Mouse (Mus musculus): Measurements from ENCODE around the gene Tcp10c. TPM values are rescaled to one million over a fixed set of nuclear protein-coding genes. Genes with fewer than 3 reads are reported as not detected.
"Not testable (repeated sequence)": the region's sequence is repeated elsewhere in the genome, so short reads cannot be mapped to it uniquely, and the experiment has no call there.

Tcp10c gene
- not detected for total RNA-seq (2021)

DNA sequence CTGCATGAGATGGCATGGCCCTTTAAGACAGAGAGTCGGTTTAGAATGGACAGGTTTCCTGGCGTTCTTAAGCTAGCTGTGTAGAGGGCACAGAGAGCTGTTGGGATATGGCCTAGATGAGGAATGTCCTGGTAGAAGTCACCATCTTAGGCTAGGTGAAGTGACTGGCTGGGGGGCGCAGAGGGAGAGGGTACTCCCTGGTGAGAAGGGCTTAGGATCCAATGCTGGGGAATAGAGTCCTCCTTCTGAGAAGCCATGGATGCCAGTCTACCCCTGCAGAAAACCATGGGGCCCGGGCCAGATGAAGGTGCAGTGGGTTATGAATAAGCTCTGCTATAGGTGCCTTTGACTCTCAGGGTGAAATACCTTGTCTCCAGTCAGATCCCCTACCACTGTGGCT, at the start of gene Tcp10c:
Gene Tcp10c, plus strand, starts transcription at position 52 of the 400 bp plus-strand sequence.
- intact Hi-C loops (cut with DNase I); DNase-seq (ENCODE audit: low spot score in 2 of 2): not testable (repeated sequence)

DNA sequence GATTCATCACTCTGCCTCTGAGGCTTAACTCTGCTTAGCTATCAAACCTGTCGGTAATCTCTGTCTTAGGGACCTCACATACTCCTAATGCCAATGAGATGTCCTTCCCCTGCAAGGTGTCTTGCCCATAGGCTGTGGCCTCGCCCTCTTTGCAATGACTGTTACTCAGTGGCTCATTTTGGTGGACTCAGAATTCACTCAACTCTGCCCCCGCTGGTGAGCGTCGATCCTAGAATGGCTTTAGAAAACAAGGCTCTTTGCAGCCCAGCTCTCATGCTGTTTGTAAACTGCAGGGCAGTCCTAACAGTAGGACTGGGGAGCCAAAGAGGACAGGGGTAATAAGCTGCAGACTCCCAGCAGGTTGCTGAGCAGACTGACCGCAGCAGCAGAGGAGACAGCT, 46.5 kb upstream of the Tcp10c start:
- intact Hi-C loops (cut with DNase I); DNase-seq (ENCODE audit: low spot score in 2 of 2): not testable (repeated sequence)

DNA sequence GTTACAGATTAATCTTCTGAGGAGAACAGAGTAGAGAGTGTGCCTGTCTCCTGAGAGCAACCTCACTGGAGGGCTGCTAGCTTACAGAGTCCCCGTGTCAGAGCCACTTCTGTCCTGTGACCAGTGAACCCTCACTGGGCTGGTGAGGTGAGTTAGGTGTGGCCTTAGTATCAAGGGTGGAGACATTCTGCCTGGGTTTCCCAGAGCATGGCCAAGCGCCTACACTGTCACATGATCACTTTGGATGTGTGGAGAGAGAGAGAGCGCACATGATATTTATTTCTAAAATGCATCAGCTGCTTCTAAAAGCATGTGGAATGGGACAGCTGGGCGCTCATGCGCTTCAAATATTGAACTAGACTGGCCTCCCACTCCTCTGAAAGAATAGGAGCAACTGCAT, 46.0 kb upstream of the Tcp10c start:
- intact Hi-C loops (cut with DNase I): not testable (repeated sequence)
- peak in 1 of 2 experiments; percentile 14 for DNase-seq (ENCODE audit: low spot score in 2 of 2)

DNA sequence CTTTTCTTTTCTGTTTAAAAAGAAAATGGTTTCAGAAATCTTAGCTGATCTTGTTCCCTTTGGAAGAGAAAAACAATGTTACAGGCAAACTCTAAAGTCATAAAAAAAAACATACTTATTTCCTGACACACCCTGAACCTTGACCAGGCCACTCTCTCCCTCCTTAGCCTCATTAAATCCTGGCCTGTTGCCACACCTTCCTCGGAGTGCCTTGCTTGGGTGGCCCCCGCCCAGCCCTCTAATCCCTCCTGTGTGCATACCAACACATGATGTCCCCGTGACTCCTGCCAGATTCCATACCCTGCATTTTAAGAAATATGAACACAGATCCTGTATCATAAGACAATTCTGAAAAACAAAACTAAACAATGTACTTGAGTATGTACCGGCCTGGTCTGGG, 45.6 kb upstream of the Tcp10c start:
- intact Hi-C loops (cut with DNase I); DNase-seq (ENCODE audit: low spot score in 2 of 2): not testable (repeated sequence)

DNA sequence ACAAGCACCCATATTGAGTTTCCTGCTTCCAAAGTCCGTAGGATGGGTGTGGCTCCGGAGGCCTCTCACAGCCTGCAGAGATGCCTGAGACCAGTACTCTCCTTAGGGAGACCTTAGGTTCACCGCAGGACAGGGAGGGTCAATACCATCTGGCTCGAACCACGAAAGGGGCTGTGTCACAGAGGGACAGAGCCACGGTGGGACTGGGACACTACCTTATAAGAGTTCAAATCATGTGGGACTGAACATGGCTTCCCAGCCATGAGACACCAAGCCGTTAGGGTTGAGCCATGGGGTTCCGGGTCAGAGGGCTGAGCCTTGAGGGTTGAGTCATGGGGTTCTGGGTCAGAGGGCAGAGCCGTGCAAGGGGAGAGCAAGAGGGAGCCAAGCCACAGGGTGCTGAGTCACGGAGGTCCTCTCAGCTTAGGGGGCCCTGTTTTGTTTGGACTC, 45.2 kb upstream of the Tcp10c start:
- not testable (repeated sequence) for DNase-seq (ENCODE audit: low spot score in 2 of 2)

DNA sequence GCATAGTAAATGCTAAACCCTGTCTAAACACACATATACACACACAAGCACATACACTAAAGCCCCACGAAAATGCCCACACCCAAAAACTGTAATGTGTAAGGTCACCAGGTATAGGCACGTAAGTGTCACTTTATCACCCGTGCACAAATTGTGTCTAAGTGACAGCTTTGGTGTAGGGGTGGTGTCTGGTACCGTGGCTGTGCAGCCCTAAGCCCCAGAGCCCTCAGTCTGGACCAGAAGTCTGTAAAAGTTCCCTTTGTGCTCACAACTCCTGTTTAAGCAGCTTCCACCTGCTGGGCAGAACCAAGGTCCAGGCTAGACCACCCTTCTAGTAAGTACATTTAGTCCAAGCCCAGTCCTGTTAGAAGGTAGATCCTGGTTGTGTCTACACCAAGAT, 24.4 kb upstream of the Tcp10c start:
- intact Hi-C loops (cut with DNase I); DNase-seq (ENCODE audit: low spot score in 2 of 2): not testable (repeated sequence)

More for the DNA sequence above, 45.2 kb upstream of the Tcp10c start:
- intact Hi-C loops (cut with DNase I): not testable (repeated sequence)

DNA sequence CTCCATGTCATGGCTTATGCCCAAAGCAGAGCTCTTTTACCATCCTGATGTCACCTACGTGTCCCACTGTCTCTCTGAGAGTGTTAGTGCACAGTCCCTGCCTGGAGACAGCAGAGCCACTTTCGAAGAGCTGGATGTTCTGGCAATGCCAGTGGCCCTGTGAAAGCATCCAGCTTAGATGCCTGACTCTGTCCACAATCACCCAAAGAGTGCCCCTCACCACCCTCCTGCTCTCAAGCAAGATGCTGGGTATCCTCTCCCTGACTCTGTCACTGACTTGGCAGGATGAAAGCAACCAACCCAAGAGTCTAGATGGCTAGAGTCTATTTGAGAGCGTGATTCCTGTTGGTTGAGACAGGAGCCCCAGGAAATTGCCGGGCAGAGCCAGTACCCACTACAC, 23.2 kb upstream of the Tcp10c start:
- intact Hi-C loops (cut with DNase I); DNase-seq (ENCODE audit: low spot score in 2 of 2): not testable (repeated sequence)

DNA sequence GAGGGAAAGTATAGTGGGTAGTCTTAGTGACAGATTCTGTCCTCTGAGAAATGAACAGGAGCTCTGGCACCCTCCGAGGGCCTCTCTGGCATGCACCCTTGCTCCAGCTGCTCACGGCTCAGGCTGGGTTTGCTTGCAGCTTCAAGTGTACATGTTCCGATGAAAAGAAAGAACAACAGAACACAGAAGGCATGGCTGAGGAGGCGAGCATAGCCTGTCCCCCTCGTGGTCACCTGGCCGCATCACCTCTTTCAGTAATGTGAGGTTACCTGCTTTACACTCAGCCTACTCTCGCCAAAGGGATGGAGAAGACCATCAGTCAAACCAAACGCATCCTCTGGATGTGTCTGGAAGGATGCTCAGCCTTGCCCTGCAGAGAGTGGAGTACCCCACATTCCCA, 21.9 kb upstream of the Tcp10c start:
- intact Hi-C loops (cut with DNase I); DNase-seq (ENCODE audit: low spot score in 2 of 2): not testable (repeated sequence)

DNA sequence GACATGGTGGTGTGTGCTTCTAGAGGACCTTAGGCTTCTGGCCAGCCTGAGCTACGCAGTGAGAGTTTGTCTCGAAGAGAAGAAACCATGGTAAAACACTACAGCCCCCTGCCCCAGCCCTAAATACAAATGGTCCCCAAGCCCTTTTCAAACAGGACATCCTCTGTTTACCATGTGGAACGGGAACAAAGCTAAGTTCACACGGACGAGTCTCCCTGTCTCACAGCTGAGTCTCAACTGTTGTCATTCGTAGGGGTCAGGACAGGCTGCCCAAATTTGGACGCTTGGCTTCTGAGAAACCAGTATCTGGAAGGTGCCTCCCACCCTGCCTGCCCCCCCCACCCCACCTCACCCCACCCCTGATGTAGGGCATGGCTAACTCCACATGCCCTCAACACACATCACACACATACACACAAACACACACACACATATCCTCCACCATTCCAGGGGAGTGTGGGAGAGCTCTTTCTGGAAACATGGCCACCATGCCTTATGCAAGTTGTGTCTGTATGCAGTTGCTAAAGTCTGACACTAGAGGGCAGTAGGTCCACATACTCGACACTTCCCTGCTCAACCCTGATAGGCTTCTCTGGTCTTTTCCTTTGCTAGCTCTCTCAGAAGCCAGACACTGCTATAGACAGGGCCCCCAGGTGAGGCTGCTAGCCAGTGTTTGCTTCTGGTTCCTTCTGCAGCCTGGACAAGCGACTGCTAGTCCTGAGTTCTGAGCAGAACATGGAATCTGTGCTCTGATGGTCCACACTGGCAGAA, 17.2 kb upstream of the Tcp10c start:
- peak; percentile 61 to 74 for DNase-seq (ENCODE audit: low spot score in 2 of 2)
- intact Hi-C loops (cut with DNase I): not testable (repeated sequence)

DNA sequence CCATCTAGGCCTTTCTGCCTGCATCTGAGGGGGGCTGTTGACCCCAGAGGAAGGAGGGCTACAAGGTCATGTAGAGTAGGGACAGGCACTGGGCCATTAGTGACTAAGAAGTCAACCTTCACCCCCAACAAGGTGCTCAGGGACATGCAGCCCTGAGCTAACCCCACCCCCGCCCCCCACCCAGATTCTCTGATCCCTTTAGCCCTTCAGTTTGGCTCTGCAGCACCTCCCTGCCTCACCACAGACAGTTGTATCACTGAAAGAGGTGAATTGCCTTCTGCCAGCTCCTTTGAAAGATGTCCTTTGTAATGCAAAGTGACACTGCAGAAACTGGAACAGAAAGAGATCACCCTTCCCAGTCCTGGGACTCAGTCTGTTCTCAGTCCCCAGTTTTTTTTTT, 16.4 kb upstream of the Tcp10c start:
- intact Hi-C loops (cut with DNase I); DNase-seq (ENCODE audit: low spot score in 2 of 2): not testable (repeated sequence)

DNA sequence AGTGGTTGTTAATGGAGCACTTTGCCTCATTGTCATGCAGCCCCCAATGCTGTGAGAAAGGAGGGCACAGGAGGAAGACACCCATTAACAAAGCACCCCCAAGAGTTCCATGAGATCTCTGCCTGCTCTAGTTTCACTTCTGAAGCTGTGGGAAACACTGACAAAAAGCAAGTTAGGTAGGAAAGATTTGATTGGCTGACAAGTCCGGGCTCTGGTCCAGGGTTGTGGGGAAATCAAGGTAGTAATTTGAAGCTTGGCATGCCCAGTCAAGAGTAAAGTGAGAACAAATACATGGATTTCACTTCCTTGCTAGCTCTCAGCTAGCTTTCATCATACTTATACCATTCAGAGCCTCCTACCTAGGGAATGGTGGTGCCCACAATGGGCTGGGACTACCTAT, 14.3 kb upstream of the Tcp10c start:
- intact Hi-C loops (cut with DNase I); DNase-seq (ENCODE audit: low spot score in 2 of 2): not testable (repeated sequence)

DNA sequence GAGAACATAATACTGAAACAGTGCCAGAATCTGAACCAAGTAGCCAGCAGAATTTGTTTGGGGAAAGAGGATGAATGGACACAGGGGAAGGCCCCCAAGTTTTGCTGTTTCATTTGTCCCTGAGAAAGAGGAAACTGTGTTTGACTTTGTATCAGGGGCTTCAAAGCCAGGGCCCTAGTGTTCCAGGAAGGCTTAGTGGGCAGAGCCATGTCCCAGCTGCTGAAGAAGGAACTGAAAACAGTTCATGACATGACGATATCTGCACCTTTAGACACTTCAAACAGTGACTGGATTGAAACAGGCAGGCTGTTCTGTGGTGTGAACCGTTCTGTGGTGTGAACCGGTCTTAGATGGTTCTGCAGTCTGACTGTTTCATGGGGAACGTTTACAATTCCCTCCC, 8.4 kb upstream of the Tcp10c start:
- DNase-seq (ENCODE audit: low spot score in 2 of 2); intact Hi-C loops (cut with DNase I): not testable (repeated sequence)

DNA sequence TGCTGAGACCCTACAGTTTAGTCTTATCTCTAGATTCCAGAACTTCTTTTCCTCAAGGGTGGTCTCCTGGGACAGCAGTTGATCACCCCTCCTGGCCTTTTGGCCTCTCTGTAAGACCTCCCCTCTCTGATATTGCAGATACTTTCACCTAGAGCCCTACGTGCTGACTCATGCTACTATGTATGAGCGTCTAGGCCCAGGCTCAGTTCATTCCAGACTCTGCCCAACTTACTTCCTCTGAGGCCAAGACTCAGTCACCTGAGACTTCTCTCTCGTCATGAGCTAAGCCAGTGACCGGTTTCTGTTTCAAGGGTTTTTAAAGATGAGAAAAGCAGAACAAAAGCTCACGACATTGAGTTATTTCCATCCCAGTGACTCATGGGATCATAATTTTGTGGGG, 4.8 kb upstream of the Tcp10c start:
- DNase-seq (ENCODE audit: low spot score in 2 of 2); intact Hi-C loops (cut with DNase I): not testable (repeated sequence)

DNA sequence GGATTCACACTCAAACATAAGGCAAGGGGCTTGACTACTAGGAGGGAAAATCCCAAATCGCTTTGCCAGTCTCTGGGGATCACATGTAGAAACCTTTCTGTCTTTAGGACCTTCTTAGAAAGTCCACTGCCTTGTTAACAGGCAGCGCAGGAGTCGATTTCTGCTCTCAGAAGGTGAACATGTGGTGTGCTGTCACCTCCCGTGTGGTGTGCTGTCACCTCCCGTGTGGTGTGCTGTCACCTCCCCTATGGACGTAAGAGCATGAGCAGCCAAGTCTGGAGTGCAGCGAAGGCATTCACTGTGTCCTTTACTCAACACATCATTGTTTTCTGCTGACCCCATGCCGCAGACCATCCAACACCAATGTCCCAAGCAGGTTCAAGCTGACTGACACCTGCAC, 1.1 kb upstream of the Tcp10c start:
- intact Hi-C loops (cut with DNase I); DNase-seq (ENCODE audit: low spot score in 2 of 2): not testable (repeated sequence)

DNA sequence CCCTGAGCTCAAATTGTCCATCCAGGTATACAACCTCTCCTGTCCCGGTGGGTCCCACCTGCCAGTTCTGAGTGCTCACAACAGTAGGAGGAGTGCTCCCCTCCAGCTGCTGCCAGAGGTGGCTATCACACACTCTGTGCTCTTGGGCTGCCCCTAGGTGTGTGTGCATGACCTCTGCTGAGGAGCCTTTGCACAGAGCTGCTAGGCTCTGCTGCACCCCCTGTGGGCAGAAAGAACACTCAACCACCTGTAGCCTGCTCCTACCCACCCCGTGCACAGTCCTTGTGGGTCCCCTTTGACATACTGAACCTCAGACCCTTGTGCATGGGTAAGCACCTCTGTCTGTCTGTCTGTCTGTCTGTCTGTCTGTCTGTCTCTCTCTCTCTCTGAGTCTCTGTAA, 8.1 kb downstream of the Tcp10c start:
- DNase-seq (ENCODE audit: low spot score in 2 of 2); intact Hi-C loops (cut with DNase I): not testable (repeated sequence)

DNA sequence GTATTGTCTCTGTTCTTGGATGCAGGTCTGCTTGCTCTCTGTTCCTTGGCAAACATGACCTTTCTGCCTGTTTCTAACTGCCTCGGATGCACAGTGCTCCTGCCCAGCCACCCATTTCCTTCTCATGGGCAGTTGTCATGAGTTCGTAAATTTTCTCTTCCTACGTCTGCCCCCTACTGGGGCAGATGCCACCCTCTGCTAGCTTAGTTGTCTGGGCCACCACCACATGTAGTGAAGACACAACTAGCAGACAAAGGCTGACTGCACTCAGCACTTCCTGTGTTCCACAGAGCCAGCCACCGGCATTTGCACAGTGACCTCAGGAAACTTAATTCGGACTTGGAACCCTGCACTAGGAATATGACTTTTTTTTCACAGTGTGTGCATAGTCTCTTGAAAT, 9.4 kb downstream of the Tcp10c start:
- DNase-seq (ENCODE audit: low spot score in 2 of 2); intact Hi-C loops (cut with DNase I): not testable (repeated sequence)

DNA sequence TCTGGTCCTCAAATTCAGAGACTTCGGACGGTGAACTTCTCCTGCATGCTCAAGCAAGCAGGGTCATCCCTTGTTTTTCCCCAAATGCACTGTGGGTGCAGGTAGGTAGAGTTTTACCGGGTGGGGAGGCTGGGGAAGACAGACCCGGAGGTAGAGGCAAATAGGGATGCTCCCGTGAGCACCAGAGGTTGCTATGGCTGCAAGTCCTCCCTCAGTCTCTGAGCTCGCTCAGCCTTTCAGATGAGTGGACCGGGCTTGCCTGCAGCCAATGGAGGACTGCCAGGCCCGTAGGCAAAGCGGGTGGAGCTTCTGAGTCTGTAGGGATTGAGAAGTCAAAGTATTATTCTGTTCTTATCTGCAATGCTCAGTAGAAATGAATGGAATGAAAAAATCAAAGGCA, 9.8 kb downstream of the Tcp10c start:
- DNase-seq (ENCODE audit: low spot score in 2 of 2); intact Hi-C loops (cut with DNase I): not testable (repeated sequence)

DNA sequence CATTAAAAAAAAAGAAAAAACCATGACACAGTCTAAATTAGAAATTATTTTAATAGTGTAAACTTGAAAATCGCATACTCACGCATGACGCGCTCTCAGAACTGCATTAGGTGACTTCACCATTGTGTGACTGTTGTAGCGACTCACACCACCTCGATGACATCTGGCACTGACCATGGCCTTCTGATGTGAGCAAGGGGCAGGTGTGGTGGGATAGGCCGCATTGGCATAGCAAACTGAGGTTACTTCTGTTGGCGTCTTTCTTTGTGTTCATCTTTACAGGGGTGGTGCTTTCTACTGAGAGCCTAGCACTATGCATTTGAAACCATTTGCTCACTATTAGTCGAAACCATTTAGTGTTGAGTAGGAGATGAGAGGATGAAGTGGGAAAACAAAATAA, 12.8 kb downstream of the Tcp10c start:
- intact Hi-C loops (cut with DNase I); DNase-seq (ENCODE audit: low spot score in 2 of 2): not testable (repeated sequence)

DNA sequence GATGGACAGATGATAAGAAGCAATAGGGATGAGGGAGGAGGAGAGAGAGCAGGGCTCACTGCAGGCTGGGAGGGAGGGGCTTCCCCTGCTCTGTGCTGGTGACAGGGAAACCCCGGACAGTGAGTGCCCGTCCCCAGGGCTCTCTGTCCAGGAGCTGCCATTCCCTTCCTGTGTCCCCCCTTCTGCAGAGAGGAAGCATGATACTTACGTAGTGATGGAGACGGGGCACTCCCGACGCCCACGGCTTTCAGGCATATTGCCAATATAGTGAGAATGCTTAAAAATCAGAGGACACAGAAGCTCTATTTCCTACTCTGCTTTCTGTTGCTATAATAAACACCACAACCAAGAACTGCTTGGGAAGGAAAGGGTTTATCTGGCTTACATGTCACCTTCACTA, 14.3 kb downstream of the Tcp10c start:
- peak; percentile 19 to 24 for DNase-seq (ENCODE audit: low spot score in 2 of 2)
- intact Hi-C loops (cut with DNase I): not testable (repeated sequence)

DNA sequence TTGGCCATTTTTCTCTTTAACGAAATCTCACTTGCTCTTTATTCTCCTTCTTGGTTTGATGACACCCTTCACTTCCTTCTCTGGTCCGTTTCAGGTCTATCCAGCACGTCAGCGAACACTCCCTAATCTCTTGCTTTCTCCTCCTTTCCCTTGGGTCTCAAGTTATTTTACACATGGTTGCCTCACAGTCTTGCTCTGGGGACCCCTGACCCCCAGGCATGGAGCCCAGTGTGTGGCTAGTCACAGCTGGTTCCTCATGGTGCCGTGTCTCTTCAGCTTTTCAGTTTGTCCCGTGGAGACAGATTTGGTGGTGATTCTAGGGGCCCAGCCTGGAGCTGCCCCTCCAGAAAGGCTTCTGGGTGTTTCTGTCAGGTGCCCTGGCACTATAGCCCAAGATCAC, 16.4 kb downstream of the Tcp10c start:
- intact Hi-C loops (cut with DNase I); DNase-seq (ENCODE audit: low spot score in 2 of 2): not testable (repeated sequence)

DNA sequence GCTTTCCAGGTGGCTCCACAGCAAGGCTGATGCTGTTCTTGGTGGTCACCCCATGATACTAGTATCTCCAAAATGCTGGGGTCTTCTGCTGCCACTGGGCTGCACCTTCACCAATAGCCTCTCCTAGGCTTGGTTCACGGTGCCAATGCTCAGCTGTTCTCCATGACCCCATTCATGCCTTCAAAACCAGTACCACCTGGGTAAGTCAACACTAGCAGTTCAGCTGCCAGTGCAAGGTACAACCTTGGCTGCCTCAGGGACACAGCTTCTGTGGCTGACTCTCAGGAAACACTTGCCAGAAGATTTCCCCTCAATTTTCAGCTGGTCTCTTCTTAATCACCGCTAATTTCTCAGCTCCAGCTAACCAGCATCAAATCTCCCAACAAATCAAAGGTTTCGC, 24.0 kb downstream of the Tcp10c start:
- intact Hi-C loops (cut with DNase I); DNase-seq (ENCODE audit: low spot score in 2 of 2): not testable (repeated sequence)
